Mouse (Mus musculus) G1E (cell line): Measurements from ENCODE around the gene Slc35c2. TPM values are rescaled to one million over a fixed set of nuclear protein-coding genes. Genes with fewer than 3 reads are reported as not detected.
A peak's percentile ranks its signal among the peaks of the same experiment; 100 is the strongest.

Source experiments
- ATAC-seq: 2 replicates; pipeline ENCODE4 v1.8.0; 2016; ENCODE audit warnings: mild to moderate bottlenecking; ENCODE audit not compliant: insufficient number of reproducible peaks, poor library complexity, low FRiP score, severe bottlenecking; ENCODE audit errors: extremely low read depth
- DNase-seq: peaks from one replicate; pipeline ENCODE4 v3.0.0; 2012; ENCODE audit warnings: low spot score
- H3K27me3 ChIP-seq: 2 replicates; pipeline ENCODE4 v1.6.1; 2012; ENCODE audit warnings: mild to moderate bottlenecking, low read length, inconsistent platforms; ENCODE audit not compliant: insufficient read depth
- H3K36me3 ChIP-seq: replicated peaks from 2 replicates; pipeline ENCODE3; 2012; ENCODE audit warnings: mild to moderate bottlenecking, inconsistent platforms
- H3K4me1 ChIP-seq: 2 replicates; pipeline ENCODE4 v1.6.1; 2012; ENCODE audit warnings: low read depth, low read length, inconsistent platforms, mixed read lengths; ENCODE audit not compliant: insufficient read depth
- H3K4me3 ChIP-seq: 2 replicates; pipeline ENCODE4 v1.5.1; 2012; ENCODE audit warnings: low read depth, mild to moderate bottlenecking, inconsistent platforms, low read length, moderate library complexity, mixed read lengths
- H3K9me3 ChIP-seq: replicated peaks from 2 replicates; pipeline ENCODE4 v1.6.1; 2012; ENCODE audit warnings: inconsistent platforms
- CTCF ChIP-seq: IDR thresholded peaks from 2 replicates; pipeline ENCODE4 v1.5.1; 2012; ENCODE audit warnings: low read depth, low read length, inconsistent platforms, mixed read lengths
- GATA1 ChIP-seq: IDR thresholded peaks from 2 replicates; pipeline ENCODE4 v1.6.1; 2012; ENCODE audit warnings: borderline replicate concordance, low read length, inconsistent platforms, mixed read lengths
- GATA2 ChIP-seq: IDR thresholded peaks from 2 replicates; pipeline ENCODE4 v1.6.1; 2012; ENCODE audit warnings: low read depth, low read length, inconsistent platforms, borderline replicate concordance
- POLR2AphosphoS5 ChIP-seq: IDR thresholded peaks from 2 replicates; pipeline ENCODE4 v1.6.1; 2012; ENCODE audit warnings: low read depth, low read length, inconsistent platforms; ENCODE audit not compliant: insufficient replicate concordance
- TAL1 ChIP-seq: conservative IDR thresholded peaks from 2 replicates; pipeline ENCODE4 v1.6.1; 2012; ENCODE audit warnings: low read depth, low read length, inconsistent platforms, mixed read lengths
- polyA plus RNA-seq: library from polyadenylated mRNA; stranded (reverse); fragments of >175 nt; gene quantifications from 2 replicates; pipeline ENCODE4 v1.2.3, GENCODE M21; 2012
- total RNA-seq, 2 experiments: library from RNA; stranded (forward) in 1 of 2; stranded (reverse) in 1 of 2; fragments of 200-1000 nt in 1 of 2; fragments of >200 nt in 1 of 2; fragmentation: Nextera tagmentation in 1 of 2; gene quantifications; 2 replicates each; pipeline ENCODE4 v1.2.3; 2014 to 2017

Gene Slc35c2
- total and polyA plus RNA-seq, 3 experiments = 32.7 to 62.5 (median 41.6) TPM

- peaks cover 40% of the 10 kb centered on the region for H3K4me1 ChIP-seq
- TF ChIP-seq TAL1 = no peak
- no peak for TF ChIP-seq POLR2AphosphoS5
- no peak for TF ChIP-seq CTCF
- no peak for TF ChIP-seq GATA2
- no peak for TF ChIP-seq GATA1
- peaks cover 75% of the 10 kb centered on the region for H3K36me3 ChIP-seq
- ATAC-seq (no peak), DNase-seq (no peak)
- no peaks in the 10 kb centered on the region for H3K27me3 ChIP-seq
- peak overlapping the region; percentile 99; the same call in 1 of the 2 replicates for H3K4me3 ChIP-seq
- H3K9me3 ChIP-seq = no peaks in the 10 kb centered on the region
These were observed 804 bp upstream of the Slc35c2 start for GRCm38 (mm10) chr2:165288315-165289031.

- no peaks in the 10 kb centered on the region for H3K27me3 ChIP-seq
- TF ChIP-seq TAL1 (no peak), POLR2AphosphoS5 (no peak), CTCF (no peak), GATA2 (no peak), GATA1 (no peak)
- H3K4me1 ChIP-seq = peaks cover 41% of the 10 kb centered on the region
- no peaks in the 10 kb centered on the region for H3K9me3 ChIP-seq
- H3K4me3 ChIP-seq = peak overlapping the region; percentile 99
- DNase-seq = peak; percentile 45
- no peak for ATAC-seq
- H3K36me3 ChIP-seq = peaks cover 78% of the 10 kb centered on the region
These were observed 1.1 kb downstream of the Slc35c2 start for GRCm38 (mm10) chr2:165286361-165287201.

- Histone ChIP-seq H3K9me3 (no peaks in the 10 kb centered on the region), H3K4me1 (peaks cover 41% of the 10 kb centered on the region), H3K4me3 (no peak overlapping the region; the same call in 1 of the 2 replicates), H3K36me3 (peaks cover 79% of the 10 kb centered on the region), H3K27me3 (no peaks in the 10 kb centered on the region)
- DNase-seq = no peak
- TF ChIP-seq TAL1 = no peak
- TF ChIP-seq GATA1 = no peak
- TF ChIP-seq POLR2AphosphoS5 = no peak
- no peak for TF ChIP-seq GATA2
- no peak for TF ChIP-seq CTCF
- ATAC-seq = no peak
These were observed 2.0 kb downstream of the Slc35c2 start for GRCm38 (mm10) chr2:165285621-165286020.

- peaks cover 41% of the 10 kb centered on the region for H3K4me1 ChIP-seq
- H3K36me3 ChIP-seq = peaks cover 79% of the 10 kb centered on the region
- TF ChIP-seq POLR2AphosphoS5 = no peak
- no peak for TF ChIP-seq TAL1
- no peak for TF ChIP-seq GATA2
- TF ChIP-seq CTCF = no peak
- TF ChIP-seq GATA1 = no peak
- H3K4me3 ChIP-seq = no peak overlapping the region
- ATAC-seq (no peak), DNase-seq (no peak)
- H3K9me3 ChIP-seq = no peaks in the 10 kb centered on the region
- H3K27me3 ChIP-seq = no peaks in the 10 kb centered on the region
These were observed 2.6 kb downstream of the Slc35c2 start for GRCm38 (mm10) chr2:165285034-165285433.

GRCm38 (mm10) chr2:165284377-165284776 lies 3.3 kb downstream of the Slc35c2 start:
- no peak for ATAC-seq
- H3K4me3 ChIP-seq = no peak overlapping the region
- DNase-seq = no peak
- H3K36me3 ChIP-seq = peaks cover 79% of the 10 kb centered on the region
- peaks cover 41% of the 10 kb centered on the region for H3K4me1 ChIP-seq
- no peak for TF ChIP-seq CTCF
- H3K9me3 ChIP-seq = no peaks in the 10 kb centered on the region
- H3K27me3 ChIP-seq = no peaks in the 10 kb centered on the region

GRCm38 (mm10) chr2:165283644-165284043 lies 4.0 kb downstream of the Slc35c2 start:
- ATAC-seq = no peak
- Histone ChIP-seq H3K4me1 (peaks cover 37% of the 10 kb centered on the region), H3K36me3 (peaks cover 81% of the 10 kb centered on the region), H3K9me3 (no peaks in the 10 kb centered on the region), H3K4me3 (no peak overlapping the region), H3K27me3 (no peaks in the 10 kb centered on the region)
- DNase-seq = no peak
- TF ChIP-seq POLR2AphosphoS5 = no peak
- no peak for TF ChIP-seq CTCF
- no peak for TF ChIP-seq TAL1
- no peak for TF ChIP-seq GATA2
- no peak for TF ChIP-seq GATA1
